Mouse (Mus musculus): ENCODE results near the gene Myo1e. TPM values are rescaled to one million over a fixed set of nuclear protein-coding genes. Genes with fewer than 3 reads are reported as not detected.

Myo1e gene
- polyA plus RNA-seq, 1 experiment from 2014 or later = 7.5 TPM

DNA sequence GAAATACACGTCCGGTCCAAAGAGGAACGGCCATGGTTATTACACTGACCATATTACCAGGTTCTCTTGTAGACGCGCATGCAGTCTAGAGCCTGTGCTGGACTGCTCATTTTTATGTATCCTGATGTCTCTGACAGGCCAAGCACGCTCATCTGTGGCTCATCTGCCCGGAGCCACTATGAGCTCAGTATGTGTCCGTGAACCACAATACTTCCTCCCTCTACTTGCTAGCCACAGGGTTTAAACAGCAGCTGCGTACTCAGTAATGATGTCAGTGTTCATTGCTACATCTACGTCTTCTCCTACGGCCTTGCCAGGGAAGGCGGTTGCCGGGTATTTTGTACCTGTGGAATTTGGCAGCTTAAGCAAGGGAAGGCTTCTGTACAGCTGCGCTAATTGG is 4.5 kb downstream of the Myo1e start:
- WGBS = 69% methylated on average over 14 of the region's 14 CpGs

GRCm38 (mm10) chr9:70216517-70216916 is 9.4 kb downstream of the Myo1e start:
- Histone ChIP-seq H3K27me3 (replicated peaks; ENCODE audit: control insufficient read depth, insufficient read depth, low read length) (no peaks in the 10 kb centered on the region), H3K4me1 (ENCODE audit: control insufficient read depth, insufficient read depth, low read depth, low read length) (no peaks in the 10 kb centered on the region), H3K36me3 (ENCODE audit: control insufficient read depth, insufficient read depth, low read length) (no peaks in the 10 kb centered on the region), H3K9ac (ENCODE audit: low read depth, low read length) (no peak overlapping the region), H3K9me3 (ENCODE audit: control insufficient read depth, low read length) (no peaks in the 10 kb centered on the region), H3K4me2 (ENCODE audit: low read length) (no peak overlapping the region), H3K4me3 (ENCODE audit: low read length) (no peak overlapping the region), H3K27ac (ENCODE audit: low read depth, low read length) (no peak overlapping the region)
- no peak for ATAC-seq
- WGBS = 79% methylated on average over 6 of the region's 6 CpGs

More for the DNA sequence above, 4.5 kb downstream of the Myo1e start:
- peaks cover 7% of the 10 kb centered on the region; the same call in 1 of the 2 replicates for H3K4me1 ChIP-seq (ENCODE audit: control insufficient read depth, insufficient read depth, low read depth, low read length)
- no peak overlapping the region for H3K27ac ChIP-seq (ENCODE audit: low read depth, low read length)
- no peaks in the 10 kb centered on the region for H3K36me3 ChIP-seq (ENCODE audit: control insufficient read depth, insufficient read depth, low read length)
- no peak overlapping the region for H3K4me3 ChIP-seq (ENCODE audit: low read length)
- no peak for ATAC-seq
- no peaks in the 10 kb centered on the region; the same call in 1 of the 2 replicates for H3K27me3 ChIP-seq (replicated peaks; ENCODE audit: control insufficient read depth, insufficient read depth, low read length)
- no peak overlapping the region for H3K4me2 ChIP-seq (ENCODE audit: low read length)
- H3K9me3 ChIP-seq (ENCODE audit: control insufficient read depth, low read length) = no peaks in the 10 kb centered on the region
- H3K9ac ChIP-seq (ENCODE audit: low read depth, low read length) = no peak overlapping the region

- Histone ChIP-seq H3K9me3 (ENCODE audit: control insufficient read depth, low read length) (no peaks in the 10 kb centered on the region), H3K4me2 (ENCODE audit: low read length) (no peak overlapping the region), H3K9ac (ENCODE audit: low read depth, low read length) (no peak overlapping the region), H3K4me1 (ENCODE audit: control insufficient read depth, insufficient read depth, low read depth, low read length) (no peaks in the 10 kb centered on the region), H3K27ac (ENCODE audit: low read depth, low read length) (no peak overlapping the region), H3K4me3 (ENCODE audit: low read length) (no peak overlapping the region), H3K36me3 (ENCODE audit: control insufficient read depth, insufficient read depth, low read length) (no peaks in the 10 kb centered on the region), H3K27me3 (replicated peaks; ENCODE audit: control insufficient read depth, insufficient read depth, low read length) (no peaks in the 10 kb centered on the region)
- no peak for ATAC-seq
- 76% methylated on average over 6 of the region's 6 CpGs for WGBS
Observed at GRCm38 (mm10) chr9:70219295-70219931, 12.3 kb downstream of the Myo1e start.

- no peaks in the 10 kb centered on the region for H3K27me3 ChIP-seq (replicated peaks; ENCODE audit: control insufficient read depth, insufficient read depth, low read length)
- no peaks in the 10 kb centered on the region for H3K36me3 ChIP-seq (ENCODE audit: control insufficient read depth, insufficient read depth, low read length)
- WGBS = 78% methylated on average over 7 of the region's 7 CpGs
- H3K9ac ChIP-seq (ENCODE audit: low read depth, low read length) = no peak overlapping the region
- no peak overlapping the region for H3K4me3 ChIP-seq (ENCODE audit: low read length)
- H3K27ac ChIP-seq (ENCODE audit: low read depth, low read length) = no peak overlapping the region
- no peaks in the 10 kb centered on the region for H3K4me1 ChIP-seq (ENCODE audit: control insufficient read depth, insufficient read depth, low read depth, low read length)
- ATAC-seq = no peak
- no peak overlapping the region for H3K4me2 ChIP-seq (ENCODE audit: low read length)
- H3K9me3 ChIP-seq (ENCODE audit: control insufficient read depth, low read length) = no peaks in the 10 kb centered on the region
Observed at GRCm38 (mm10) chr9:70220461-70221170, 13.5 kb downstream of the Myo1e start.

DNA sequence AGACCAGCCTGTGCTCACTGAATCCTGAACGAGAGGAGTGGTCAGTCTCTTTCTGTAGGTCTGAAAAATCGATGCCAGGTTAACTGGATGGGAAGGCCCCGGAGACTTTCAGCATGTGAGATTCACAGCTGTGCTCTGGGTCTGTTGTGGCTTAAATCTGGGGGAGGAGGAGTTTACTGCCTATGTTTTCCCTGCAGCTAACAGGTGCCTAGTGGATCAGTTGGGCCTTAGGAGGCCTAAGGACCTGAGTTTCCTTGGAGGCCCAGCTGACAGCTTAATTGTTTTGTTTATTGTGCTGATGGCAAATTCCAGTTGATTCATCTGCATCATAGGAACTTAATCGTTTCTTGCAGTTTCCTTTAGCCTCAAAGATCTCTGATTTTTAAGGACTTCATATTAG is 16.0 kb downstream of the Myo1e start:
- no peaks in the 10 kb centered on the region for H3K36me3 ChIP-seq (ENCODE audit: control insufficient read depth, insufficient read depth, low read length)
- 86% methylated on average over 4 of the region's 4 CpGs for WGBS
- H3K4me2 ChIP-seq (ENCODE audit: low read length) = no peak overlapping the region
- H3K4me1 ChIP-seq (ENCODE audit: control insufficient read depth, insufficient read depth, low read depth, low read length) = no peaks in the 10 kb centered on the region
- no peaks in the 10 kb centered on the region for H3K27me3 ChIP-seq (replicated peaks; ENCODE audit: control insufficient read depth, insufficient read depth, low read length)
- no peaks in the 10 kb centered on the region for H3K9me3 ChIP-seq (ENCODE audit: control insufficient read depth, low read length)
- H3K9ac ChIP-seq (ENCODE audit: low read depth, low read length) = no peak overlapping the region
- H3K4me3 ChIP-seq (ENCODE audit: low read length) = no peak overlapping the region
- H3K27ac ChIP-seq (ENCODE audit: low read depth, low read length) = no peak overlapping the region
- no peak for ATAC-seq

GRCm38 (mm10) chr9:70224046-70224445 is 16.9 kb downstream of the Myo1e start:
- H3K4me2 ChIP-seq (ENCODE audit: low read length) = no peak overlapping the region
- H3K4me3 ChIP-seq (ENCODE audit: low read length) = no peak overlapping the region
- H3K4me1 ChIP-seq (ENCODE audit: control insufficient read depth, insufficient read depth, low read depth, low read length) = no peaks in the 10 kb centered on the region
- no peaks in the 10 kb centered on the region for H3K27me3 ChIP-seq (replicated peaks; ENCODE audit: control insufficient read depth, insufficient read depth, low read length)
- 87% methylated on average over 4 of the region's 4 CpGs for WGBS
- no peak for ATAC-seq
- no peak overlapping the region for H3K9ac ChIP-seq (ENCODE audit: low read depth, low read length)
- no peaks in the 10 kb centered on the region for H3K9me3 ChIP-seq (ENCODE audit: control insufficient read depth, low read length)
- H3K27ac ChIP-seq (ENCODE audit: low read depth, low read length) = no peak overlapping the region
- no peaks in the 10 kb centered on the region for H3K36me3 ChIP-seq (ENCODE audit: control insufficient read depth, insufficient read depth, low read length)

DNA sequence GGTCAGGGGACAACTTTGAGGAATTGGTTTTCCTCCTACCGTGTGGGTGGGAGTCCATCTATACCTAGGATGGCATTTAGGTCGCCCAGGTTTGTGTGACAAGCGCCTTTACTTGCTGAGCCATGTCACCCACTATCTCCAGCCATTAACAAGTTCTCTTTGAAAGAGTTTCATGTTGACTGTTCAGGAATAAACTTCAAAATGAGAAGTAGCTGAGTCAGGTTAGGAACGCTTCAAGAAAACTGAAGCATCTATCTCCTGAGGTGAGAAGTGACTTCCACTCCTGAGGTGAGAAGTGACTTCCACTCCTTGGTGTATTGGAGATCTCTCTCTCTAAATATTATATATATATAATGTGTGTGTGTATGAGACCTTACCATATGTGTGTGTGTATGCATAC is 19.2 kb downstream of the Myo1e start:
- no peaks in the 10 kb centered on the region for H3K4me1 ChIP-seq (ENCODE audit: control insufficient read depth, insufficient read depth, low read depth, low read length)
- no peak overlapping the region for H3K4me3 ChIP-seq (ENCODE audit: low read length)
- H3K9ac ChIP-seq (ENCODE audit: low read depth, low read length) = no peak overlapping the region
- H3K36me3 ChIP-seq (ENCODE audit: control insufficient read depth, insufficient read depth, low read length) = no peaks in the 10 kb centered on the region
- H3K4me2 ChIP-seq (ENCODE audit: low read length) = no peak overlapping the region
- no peaks in the 10 kb centered on the region for H3K9me3 ChIP-seq (ENCODE audit: control insufficient read depth, low read length)
- no peak overlapping the region for H3K27ac ChIP-seq (ENCODE audit: low read depth, low read length)
- WGBS = 92% methylated on average over 4 of the region's 4 CpGs
- no peak for ATAC-seq
- H3K27me3 ChIP-seq (replicated peaks; ENCODE audit: control insufficient read depth, insufficient read depth, low read length) = no peaks in the 10 kb centered on the region

- WGBS = 85% methylated on average over 8 of the region's 8 CpGs
- Histone ChIP-seq H3K4me1 (ENCODE audit: control insufficient read depth, insufficient read depth, low read depth, low read length) (no peaks in the 10 kb centered on the region), H3K27me3 (replicated peaks; ENCODE audit: control insufficient read depth, insufficient read depth, low read length) (no peaks in the 10 kb centered on the region), H3K4me3 (ENCODE audit: low read length) (no peak overlapping the region), H3K4me2 (ENCODE audit: low read length) (no peak overlapping the region), H3K9ac (ENCODE audit: low read depth, low read length) (no peak overlapping the region), H3K9me3 (ENCODE audit: control insufficient read depth, low read length) (no peaks in the 10 kb centered on the region), H3K36me3 (ENCODE audit: control insufficient read depth, insufficient read depth, low read length) (no peaks in the 10 kb centered on the region), H3K27ac (ENCODE audit: low read depth, low read length) (no peak overlapping the region)
- ATAC-seq = no peak
Observed at GRCm38 (mm10) chr9:70229823-70230222, 22.7 kb downstream of the Myo1e start.

- Histone ChIP-seq H3K27ac (ENCODE audit: low read depth, low read length) (no peak overlapping the region), H3K4me3 (ENCODE audit: low read length) (no peak overlapping the region), H3K4me1 (ENCODE audit: control insufficient read depth, insufficient read depth, low read depth, low read length) (no peaks in the 10 kb centered on the region), H3K9ac (ENCODE audit: low read depth, low read length) (no peak overlapping the region), H3K27me3 (replicated peaks; ENCODE audit: control insufficient read depth, insufficient read depth, low read length) (no peaks in the 10 kb centered on the region), H3K9me3 (ENCODE audit: control insufficient read depth, low read length) (no peaks in the 10 kb centered on the region), H3K4me2 (ENCODE audit: low read length) (no peak overlapping the region), H3K36me3 (ENCODE audit: control insufficient read depth, insufficient read depth, low read length) (no peaks in the 10 kb centered on the region)
- no peak for ATAC-seq
- 85% methylated on average over 10 of the region's 10 CpGs for WGBS
Observed at GRCm38 (mm10) chr9:70232044-70233010, 25.2 kb downstream of the Myo1e start.

Measured in hindbrain, embryonic 16.5 days (tissue).